Mouse (Mus musculus): ENCODE data around the gene Pou6f1. TPM values are rescaled to one million over a fixed set of nuclear protein-coding genes. Genes with fewer than 3 reads are reported as not detected.
"Not testable (repeated sequence)": the region's sequence is repeated elsewhere in the genome, so short reads cannot be mapped to it uniquely, and the experiment has no call there.

The Pou6f1 gene
- polyA plus RNA-seq, 1 experiment from 2014 or later = 26.4 TPM

DNA sequence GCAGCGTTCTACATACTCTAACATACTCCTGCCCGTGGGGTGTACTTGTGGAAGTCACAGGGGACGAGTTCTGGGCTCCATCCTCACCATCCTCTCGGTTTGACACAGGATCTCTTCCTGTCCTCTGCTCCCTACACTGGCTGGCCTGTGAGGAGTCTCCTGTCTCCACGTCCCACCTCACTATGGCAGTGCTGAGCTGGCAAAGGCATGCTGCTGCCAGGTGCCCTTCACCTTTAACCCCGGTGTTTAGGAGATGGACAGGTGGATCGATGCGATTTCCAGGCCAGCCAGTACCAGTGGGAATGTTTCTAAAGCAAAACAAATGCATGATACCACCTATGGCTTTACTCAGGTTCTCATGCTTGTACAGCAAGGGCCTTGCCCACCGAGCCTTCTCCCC lies 24.0 kb upstream of the Pou6f1 start:
- Histone ChIP-seq H3K27me3 (replicated peaks; ENCODE audit: control insufficient read depth, insufficient read depth, low read length) (no peaks in the 10 kb centered on the region; the same call in 1 of the 2 replicates), H3K36me3 (ENCODE audit: control insufficient read depth, insufficient read depth, low read length) (peaks cover 8% of the 10 kb centered on the region; the same call in 1 of the 2 replicates), H3K4me2 (ENCODE audit: low read length) (no peak overlapping the region), H3K4me3 (ENCODE audit: low read length) (no peak overlapping the region), H3K27ac (ENCODE audit: low read depth, low read length) (no peak overlapping the region), H3K9me3 (ENCODE audit: control insufficient read depth, low read length) (no peaks in the 10 kb centered on the region), H3K4me1 (ENCODE audit: control insufficient read depth, insufficient read depth, low read depth, low read length) (no peaks in the 10 kb centered on the region), H3K9ac (ENCODE audit: low read depth, low read length) (no peak overlapping the region)
- WGBS = 92% methylated on average over 9 of the region's 9 CpGs
- ATAC-seq = no peak

DNA sequence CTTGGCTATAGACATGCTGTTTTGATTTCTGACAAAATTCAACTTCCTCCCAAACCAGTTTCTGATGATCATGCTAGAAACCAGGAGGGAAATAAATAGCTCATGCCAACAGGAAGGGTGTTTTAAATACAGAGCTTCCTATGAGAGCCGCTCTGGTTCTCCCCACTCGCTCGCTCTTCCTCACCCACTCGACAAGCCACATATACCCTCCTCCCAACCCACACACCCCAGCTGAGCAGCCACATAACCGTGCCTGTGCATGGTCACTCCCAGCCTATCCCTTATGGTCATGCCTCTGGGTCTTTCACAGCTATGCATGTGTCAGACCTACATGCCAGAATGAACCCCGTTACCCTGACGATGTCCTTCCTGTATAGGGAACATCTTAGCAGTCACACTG lies 22.4 kb upstream of the Pou6f1 start:
- H3K36me3 ChIP-seq (ENCODE audit: control insufficient read depth, insufficient read depth, low read length) = peaks cover 16% of the 10 kb centered on the region
- no peak overlapping the region for H3K9ac ChIP-seq (ENCODE audit: low read depth, low read length)
- H3K4me1 ChIP-seq (ENCODE audit: control insufficient read depth, insufficient read depth, low read depth, low read length) = no peaks in the 10 kb centered on the region
- no peak overlapping the region for H3K27ac ChIP-seq (ENCODE audit: low read depth, low read length)
- no peak for ATAC-seq
- no peaks in the 10 kb centered on the region for H3K27me3 ChIP-seq (replicated peaks; ENCODE audit: control insufficient read depth, insufficient read depth, low read length)
- H3K9me3 ChIP-seq (ENCODE audit: control insufficient read depth, low read length) = no peaks in the 10 kb centered on the region
- no peak overlapping the region for H3K4me3 ChIP-seq (ENCODE audit: low read length)
- 88% methylated on average over 7 of the region's 7 CpGs for WGBS
- H3K4me2 ChIP-seq (ENCODE audit: low read length) = no peak overlapping the region

DNA sequence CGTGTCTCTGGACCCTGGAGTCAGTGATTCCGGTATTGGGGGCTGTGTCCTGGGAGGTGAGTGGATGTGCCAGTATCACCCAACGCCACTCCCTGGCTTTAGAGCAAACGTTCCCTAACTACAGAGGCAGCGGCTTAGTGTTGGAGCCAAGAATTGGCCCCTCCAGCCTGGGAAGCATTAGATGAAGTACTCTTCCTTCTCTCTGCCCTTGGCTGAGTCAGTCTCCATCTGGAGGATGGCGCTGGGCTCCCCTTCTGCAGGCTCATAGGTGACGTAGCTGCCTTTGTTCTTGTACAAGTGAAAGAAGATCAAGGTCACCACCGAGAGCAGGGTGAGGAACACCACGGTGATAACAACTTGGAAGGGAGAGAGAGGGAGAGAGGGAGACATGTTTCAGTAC lies 21.9 kb upstream of the Pou6f1 start:
- not testable (repeated sequence) for H3K27me3 ChIP-seq (replicated peaks; ENCODE audit: control insufficient read depth, insufficient read depth, low read length); H3K4me1 ChIP-seq (ENCODE audit: control insufficient read depth, insufficient read depth, low read depth, low read length); ATAC-seq; H3K4me3 ChIP-seq (ENCODE audit: low read length); H3K9me3 ChIP-seq (ENCODE audit: control insufficient read depth, low read length); H3K27ac ChIP-seq (ENCODE audit: low read depth, low read length); H3K4me2 ChIP-seq (ENCODE audit: low read length); H3K9ac ChIP-seq (ENCODE audit: low read depth, low read length)
- peaks cover 16% of the 10 kb centered on the region for H3K36me3 ChIP-seq (ENCODE audit: control insufficient read depth, insufficient read depth, low read length)
- 81% methylated on average over 9 of the region's 9 CpGs for WGBS

DNA sequence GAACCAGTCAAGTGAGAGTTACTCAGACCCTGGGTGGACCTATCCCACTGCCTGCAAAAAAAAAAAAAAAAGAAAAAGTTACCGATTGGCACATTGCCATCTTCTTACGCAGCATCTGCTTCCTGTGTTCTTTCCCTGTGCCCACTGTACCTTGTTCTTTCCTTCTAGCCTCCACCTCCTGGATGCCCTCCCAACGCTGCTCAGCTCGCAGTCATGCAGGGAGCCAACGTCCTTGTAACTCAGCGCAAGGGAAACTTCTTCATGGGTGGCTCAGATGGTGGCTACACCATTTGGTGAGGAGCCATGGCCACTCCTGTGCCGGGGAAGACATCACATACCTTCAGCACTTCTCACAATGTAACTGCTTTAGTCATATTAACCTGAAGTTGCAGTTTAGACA lies 19.4 kb upstream of the Pou6f1 start:
- 90% methylated on average over 7 of the region's 7 CpGs for WGBS
- Histone ChIP-seq H3K27me3 (replicated peaks; ENCODE audit: control insufficient read depth, insufficient read depth, low read length) (no peaks in the 10 kb centered on the region), H3K4me1 (ENCODE audit: control insufficient read depth, insufficient read depth, low read depth, low read length) (peaks cover 10% of the 10 kb centered on the region)

DNA sequence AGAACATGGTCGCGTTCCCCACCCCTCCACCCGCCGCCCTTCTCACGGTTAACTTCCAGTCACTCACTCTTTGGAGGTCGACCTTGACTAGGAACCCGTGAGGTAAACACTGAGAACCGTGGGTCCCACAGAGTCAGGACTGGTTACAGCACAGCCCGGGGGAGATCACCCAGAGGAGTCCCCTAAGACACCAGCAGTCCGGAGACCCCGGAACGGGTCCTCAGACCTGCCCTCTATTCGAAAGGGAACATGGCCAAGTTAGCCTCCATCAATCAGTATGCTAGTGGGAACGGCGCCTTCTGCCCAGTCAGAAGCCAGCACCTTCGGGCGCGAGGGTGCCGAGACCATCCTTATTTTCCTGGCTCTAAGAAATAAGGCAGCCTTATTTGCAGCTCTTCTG lies 16.4 kb upstream of the Pou6f1 start:
- Histone ChIP-seq H3K36me3 (ENCODE audit: control insufficient read depth, insufficient read depth, low read length) (peaks cover 16% of the 10 kb centered on the region), H3K4me2 (ENCODE audit: low read length) (peak overlapping the region; percentile 88), H3K4me3 (ENCODE audit: low read length) (peak overlapping the region; percentile 98), H3K27ac (ENCODE audit: low read depth, low read length) (peak overlapping the region; percentile 97), H3K27me3 (replicated peaks; ENCODE audit: control insufficient read depth, insufficient read depth, low read length) (no peaks in the 10 kb centered on the region), H3K9me3 (ENCODE audit: control insufficient read depth, low read length) (no peaks in the 10 kb centered on the region), H3K4me1 (ENCODE audit: control insufficient read depth, insufficient read depth, low read depth, low read length) (peaks cover 17% of the 10 kb centered on the region), H3K9ac (ENCODE audit: low read depth, low read length) (peak overlapping the region; percentile 91)
- ATAC-seq = peak; percentile 38
- WGBS = 0% methylated on average over 19 of the region's 19 CpGs

More for the DNA sequence above, 19.4 kb upstream of the Pou6f1 start:
- Histone ChIP-seq H3K4me2 (ENCODE audit: low read length) (no peak overlapping the region), H3K4me3 (ENCODE audit: low read length) (no peak overlapping the region), H3K9me3 (ENCODE audit: control insufficient read depth, low read length) (no peaks in the 10 kb centered on the region), H3K27ac (ENCODE audit: low read depth, low read length) (no peak overlapping the region), H3K36me3 (ENCODE audit: control insufficient read depth, insufficient read depth, low read length) (peaks cover 16% of the 10 kb centered on the region), H3K9ac (ENCODE audit: low read depth, low read length) (no peak overlapping the region)
- ATAC-seq = no peak

DNA sequence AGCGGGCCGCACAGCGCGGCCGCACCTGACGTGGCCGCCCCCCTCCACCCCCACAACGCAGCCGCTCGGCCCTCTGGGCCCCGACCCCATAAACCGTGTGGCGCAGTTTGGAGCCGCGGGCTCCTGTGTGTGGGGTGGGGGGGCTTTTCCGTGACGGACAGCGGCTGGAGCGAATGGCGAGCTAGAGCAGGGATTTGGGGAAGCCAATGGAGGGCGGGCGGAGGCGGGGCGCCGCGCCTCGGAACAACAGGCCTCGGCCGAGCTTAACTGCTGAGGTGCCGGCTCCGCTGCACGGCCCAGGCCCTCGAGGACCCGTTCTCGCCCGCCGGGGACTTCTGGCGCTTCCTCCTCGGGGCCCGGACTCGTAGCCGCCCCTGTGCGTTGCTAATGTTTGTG lies 16.0 kb upstream of the Pou6f1 start:
- peak overlapping the region; percentile 91 for H3K9ac ChIP-seq (ENCODE audit: low read depth, low read length)
- H3K4me3 ChIP-seq (ENCODE audit: low read length) = peak overlapping the region; percentile 98
- peaks cover 17% of the 10 kb centered on the region for H3K4me1 ChIP-seq (ENCODE audit: control insufficient read depth, insufficient read depth, low read depth, low read length)
- no peaks in the 10 kb centered on the region for H3K9me3 ChIP-seq (ENCODE audit: control insufficient read depth, low read length)
- peak; percentile 89 for ATAC-seq
- H3K4me2 ChIP-seq (ENCODE audit: low read length) = peak overlapping the region; percentile 88
- peak overlapping the region; percentile 97 for H3K27ac ChIP-seq (ENCODE audit: low read depth, low read length)
- WGBS = 0% methylated on average over 26 of the region's 43 CpGs
- H3K36me3 ChIP-seq (ENCODE audit: control insufficient read depth, insufficient read depth, low read length) = peaks cover 15% of the 10 kb centered on the region
- H3K27me3 ChIP-seq (replicated peaks; ENCODE audit: control insufficient read depth, insufficient read depth, low read length) = no peaks in the 10 kb centered on the region

DNA sequence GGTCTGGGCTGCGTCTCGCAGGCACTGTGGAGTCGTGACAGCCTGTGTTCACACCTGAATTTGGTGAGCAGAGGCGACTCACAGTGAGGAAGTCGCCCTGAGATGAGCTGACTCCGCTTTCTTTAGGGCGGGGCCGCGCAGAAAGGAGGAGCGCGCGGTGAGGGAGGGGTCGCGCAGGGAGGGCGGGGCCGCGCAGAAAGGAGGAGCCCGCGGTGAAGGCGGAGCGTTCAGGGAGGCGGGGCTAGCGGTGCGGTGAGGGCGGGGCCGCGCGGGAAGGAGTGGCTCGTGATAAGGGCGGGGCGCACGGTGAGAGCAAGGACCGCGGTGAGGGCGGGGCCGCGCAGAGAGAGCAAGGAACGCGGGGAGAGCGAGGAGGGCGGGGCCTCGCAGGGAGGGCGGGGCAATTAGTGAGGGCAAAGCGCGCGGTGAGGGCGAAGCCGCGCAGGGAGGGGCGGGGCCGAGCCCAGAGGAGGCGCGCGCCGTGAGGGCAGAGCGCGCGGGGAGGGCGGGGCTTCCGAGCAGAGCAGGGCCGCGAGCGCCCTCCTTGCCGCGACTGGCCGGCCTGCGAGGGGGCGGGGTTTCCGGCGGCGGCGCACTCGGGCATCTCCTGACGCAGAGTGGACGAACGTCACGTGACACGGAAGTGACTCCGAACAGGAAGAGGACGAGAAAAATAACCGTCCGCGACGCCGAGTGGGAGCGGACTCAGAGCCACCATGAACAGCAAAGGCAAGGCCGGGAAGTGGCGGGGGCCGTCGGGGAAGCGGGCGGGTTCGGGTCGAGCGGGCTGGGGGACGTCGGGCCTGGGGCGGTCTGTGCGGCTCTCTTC lies 15.4 kb upstream of the Pou6f1 start, which contains the start of gene Dazap2:
Gene Dazap2, plus strand, starts transcription at position 354 of the 829 bp plus-strand sequence.
- Histone ChIP-seq H3K27me3 (replicated peaks; ENCODE audit: control insufficient read depth, insufficient read depth, low read length) (no peaks in the 10 kb centered on the region), H3K4me3 (ENCODE audit: low read length) (peak within 1 kb of the TSS; percentile 98), H3K4me1 (ENCODE audit: control insufficient read depth, insufficient read depth, low read depth, low read length) (peaks cover 17% of the 10 kb centered on the region), H3K4me2 (ENCODE audit: low read length) (peak within 1 kb of the TSS; percentile 88), H3K9me3 (ENCODE audit: control insufficient read depth, low read length) (no peaks in the 10 kb centered on the region), H3K36me3 (ENCODE audit: control insufficient read depth, insufficient read depth, low read length) (peaks cover 13% of the 10 kb centered on the region), H3K9ac (ENCODE audit: low read depth, low read length) (peak within 1 kb of the TSS; percentile 91), H3K27ac (ENCODE audit: low read depth, low read length) (peak within 1 kb of the TSS; percentile 97)
- WGBS = under 1% methylated on average over 76 of the region's 99 CpGs
- peak; percentile 83 for ATAC-seq

DNA sequence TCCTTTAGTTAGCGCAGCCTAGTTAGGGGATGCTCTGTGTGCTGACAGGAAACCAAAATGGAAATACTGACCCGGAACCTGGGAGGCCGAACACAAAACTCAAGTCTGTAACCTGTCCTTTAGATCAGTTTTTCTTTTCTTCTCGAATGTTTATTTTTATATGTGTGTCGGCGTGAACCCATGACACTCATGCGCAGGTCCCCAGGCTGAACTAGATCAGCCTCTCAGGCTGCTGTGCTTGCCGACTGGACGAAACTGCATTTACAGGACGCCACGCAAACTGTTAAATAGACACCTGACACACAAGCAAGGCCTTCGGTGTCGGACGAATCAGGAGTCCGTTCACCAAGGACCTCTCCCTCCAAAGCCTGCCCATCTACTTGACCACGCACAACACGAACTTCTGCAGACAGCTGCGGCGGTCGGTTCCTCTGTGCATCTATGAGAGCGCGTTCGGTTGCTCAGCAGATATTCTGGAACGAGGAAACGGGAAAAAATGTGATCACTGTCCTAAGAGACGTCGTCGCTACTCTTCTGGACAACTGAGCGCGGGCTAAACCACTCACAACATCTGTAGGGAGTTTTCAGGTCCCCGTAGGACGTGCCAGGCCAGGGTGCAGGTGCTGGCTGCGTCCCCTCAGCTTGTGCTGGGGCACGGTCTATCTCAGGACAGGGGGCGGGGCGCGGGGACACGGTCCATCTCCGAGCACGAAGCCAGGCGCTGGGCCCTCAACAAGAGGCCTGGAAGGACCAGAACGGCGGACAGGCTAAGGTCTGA lies 14.6 kb upstream of the Pou6f1 start:
- H3K27ac ChIP-seq (ENCODE audit: low read depth, low read length) = peak overlapping the region; percentile 97
- peak; percentile 1; the same call in 1 of the 2 replicates for ATAC-seq
- no peaks in the 10 kb centered on the region for H3K27me3 ChIP-seq (replicated peaks; ENCODE audit: control insufficient read depth, insufficient read depth, low read length)
- H3K4me3 ChIP-seq (ENCODE audit: low read length) = peak overlapping the region; percentile 98
- peaks cover 11% of the 10 kb centered on the region for H3K36me3 ChIP-seq (ENCODE audit: control insufficient read depth, insufficient read depth, low read length)
- 7% methylated on average over 43 of the region's 43 CpGs for WGBS
- H3K9ac ChIP-seq (ENCODE audit: low read depth, low read length) = peak overlapping the region; percentile 77
- H3K4me1 ChIP-seq (ENCODE audit: control insufficient read depth, insufficient read depth, low read depth, low read length) = peaks cover 17% of the 10 kb centered on the region
- no peaks in the 10 kb centered on the region for H3K9me3 ChIP-seq (ENCODE audit: control insufficient read depth, low read length)
- H3K4me2 ChIP-seq (ENCODE audit: low read length) = peak overlapping the region; percentile 85

DNA sequence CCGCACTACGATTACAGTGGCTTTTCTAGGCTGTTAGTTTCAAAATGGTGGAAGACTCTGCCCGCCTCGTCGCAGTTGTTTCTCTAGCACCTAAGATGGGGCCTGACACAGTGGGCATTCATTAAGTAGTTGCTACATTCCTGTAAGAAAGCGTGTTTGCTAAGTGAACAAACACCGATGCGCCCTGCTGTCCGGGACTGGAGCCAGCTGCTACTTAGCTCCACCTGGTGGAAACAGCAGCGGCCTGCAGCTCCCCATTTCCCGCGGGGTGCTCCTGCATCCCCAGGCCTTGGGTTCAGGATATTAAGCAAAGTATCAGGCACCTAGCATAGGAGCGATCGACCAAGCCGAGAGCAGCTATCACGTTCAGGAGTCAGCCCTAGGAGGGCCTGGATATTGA lies 13.8 kb upstream of the Pou6f1 start:
- Histone ChIP-seq H3K27me3 (replicated peaks; ENCODE audit: control insufficient read depth, insufficient read depth, low read length) (no peaks in the 10 kb centered on the region), H3K4me2 (ENCODE audit: low read length) (peak overlapping the region; percentile 53), H3K9ac (ENCODE audit: low read depth, low read length) (peak overlapping the region; percentile 35), H3K36me3 (ENCODE audit: control insufficient read depth, insufficient read depth, low read length) (peaks cover 7% of the 10 kb centered on the region), H3K27ac (ENCODE audit: low read depth, low read length) (no peak overlapping the region), H3K4me3 (ENCODE audit: low read length) (peak overlapping the region; percentile 22), H3K4me1 (ENCODE audit: control insufficient read depth, insufficient read depth, low read depth, low read length) (peaks cover 17% of the 10 kb centered on the region), H3K9me3 (ENCODE audit: control insufficient read depth, low read length) (no peaks in the 10 kb centered on the region)
- ATAC-seq = no peak
- WGBS = 8% methylated on average over 16 of the region's 16 CpGs

Measured in hindbrain, embryonic 16.5 days (tissue).